Mouse (Mus musculus) brain, embryonic 14.5 days (tissue): ENCODE data around the gene Slc39a3.

ENCODE experiments used
- CTCF ChIP-seq: fragments of 200-500 bp; IDR thresholded peaks from 2 replicates; pipeline ENCODE4 v1.5.1; 2012; ENCODE audit warnings: inconsistent platforms, mild to moderate bottlenecking, moderate library complexity, borderline replicate concordance; ENCODE audit not compliant: insufficient read depth, insufficient read length; ENCODE audit errors: extremely low read depth
- POLR2A ChIP-seq: fragments of 200-500 bp; IDR thresholded peaks from 2 replicates; pipeline ENCODE4 v1.6.1; 2012; ENCODE audit warnings: mild to moderate bottlenecking, inconsistent platforms, borderline replicate concordance; ENCODE audit not compliant: poor library complexity, insufficient read depth, insufficient read length, severe bottlenecking; ENCODE audit errors: extremely low read depth

GRCm38 (mm10) chr10:80994621-80995020, 42.6 kb downstream of the Slc39a3 start:
- no peak for TF ChIP-seq CTCF
- no peak for TF ChIP-seq POLR2A
